Mouse (Mus musculus) forebrain, embryonic 16.5 days (tissue): ENCODE results near the gene Zfp800. TPM values are rescaled to one million over a fixed set of nuclear protein-coding genes. Genes with fewer than 3 reads are reported as not detected.
A peak's percentile ranks its signal among the peaks of the same experiment; 100 is the strongest.

Experiments
- ATAC-seq: fragments of 200-750 bp; cut with Nextera tagmentation; 2 replicates; pipeline ENCODE4 v1.8.0; 2017; ENCODE audit warnings: mild to moderate bottlenecking, moderate library complexity
- H3K27ac ChIP-seq: fragments of 300-500 bp; sonication (generic); 2 replicates; pipeline ENCODE4 v1.5.1; 2014; ENCODE audit warnings: low read length, control low read depth
- H3K27me3 ChIP-seq: fragments of 300-500 bp; sonication (generic); replicated peaks from 2 replicates; pipeline ENCODE4 v1.6.1; 2014; ENCODE audit warnings: low read length; ENCODE audit not compliant: control insufficient read depth, insufficient read depth
- H3K36me3 ChIP-seq: fragments of 300-500 bp; sonication (generic); 2 replicates; pipeline ENCODE4 v1.6.1; 2014; ENCODE audit not compliant: control insufficient read depth, insufficient read depth
- H3K4me1 ChIP-seq: fragments of 300-500 bp; sonication (generic); replicated peaks from 2 replicates; pipeline ENCODE4 v1.6.1; 2014; ENCODE audit warnings: low read length; ENCODE audit not compliant: control insufficient read depth, insufficient read depth
- H3K4me2 ChIP-seq: fragments of 300-500 bp; sonication (generic); 2 replicates; pipeline ENCODE4 v1.6.1; 2014; ENCODE audit warnings: mild to moderate bottlenecking, low read length, control low read depth
- H3K4me3 ChIP-seq: fragments of 300-500 bp; sonication (generic); replicated peaks from 2 replicates; pipeline ENCODE4 v1.5.1; 2014; ENCODE audit warnings: mild to moderate bottlenecking, low read length, control low read depth
- H3K9ac ChIP-seq: fragments of 300-500 bp; sonication (generic); replicated peaks from 2 replicates; pipeline ENCODE4 v1.6.1; 2014; ENCODE audit warnings: low read depth, low read length, control low read depth
- H3K9me3 ChIP-seq: fragments of 300-500 bp; sonication (generic); 2 replicates; pipeline ENCODE4 v1.6.1; 2016; ENCODE audit warnings: low read length; ENCODE audit not compliant: control insufficient read depth
- WGBS: fragments of 180-500 bp; shearing (Covaris S2); extraction: QIAGEN DNeasy Blood & Tissue Kit; methylation state at CpG from one replicate; pipeline ENCODE4 v1.1.7; 2014; 5-methylcytosine and 5-hydroxymethylcytosine counted together
- polyA plus RNA-seq: library from polyadenylated mRNA; unstranded; fragments of >200 nt; fragmentation: Nextera tagmentation; extraction: Ambion mirVana; gene quantifications from 2 replicates; pipeline ENCODE4 v1.2.1, GENCODE M21; 2015

The Zfp800 gene
- polyA plus RNA-seq, 1 experiment from 2014 or later = 18.4 TPM

DNA sequence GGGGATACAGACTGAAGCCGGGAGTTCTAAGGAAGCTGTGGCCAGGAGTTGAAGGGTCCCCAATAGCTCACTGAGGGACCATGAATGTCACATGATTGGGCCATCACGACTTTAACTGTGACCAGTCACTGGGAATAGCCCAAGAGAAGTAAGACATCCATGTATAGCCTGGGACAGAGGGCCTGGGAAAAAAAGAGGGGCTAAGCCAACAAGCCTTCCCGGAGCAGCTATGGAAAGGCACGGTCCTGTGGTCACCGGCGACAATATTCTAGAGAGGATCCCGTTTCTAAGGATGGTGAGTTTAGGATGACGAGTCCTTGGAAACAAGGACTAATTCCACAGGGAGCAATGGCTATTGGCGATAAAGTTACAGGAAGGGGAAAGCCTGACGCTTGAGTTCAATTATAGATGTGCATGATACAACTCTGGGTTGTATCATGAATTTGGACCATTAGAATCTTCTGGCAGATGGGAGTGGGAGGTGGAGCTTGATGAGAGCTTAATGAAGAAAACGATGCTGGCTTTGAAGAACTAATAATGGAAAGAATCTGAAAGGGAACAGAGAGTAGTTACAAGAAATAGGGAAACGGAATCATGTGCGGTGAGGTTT lies 183.0 kb downstream of the Zfp800 start:
- Histone ChIP-seq H3K4me3 (peak overlapping the region; percentile 66), H3K27me3 (no peaks in the 10 kb centered on the region), H3K27ac (peak overlapping the region; percentile 76), H3K36me3 (no peaks in the 10 kb centered on the region), H3K9ac (peak overlapping the region; percentile 83), H3K9me3 (no peaks in the 10 kb centered on the region), H3K4me1 (peaks cover 4% of the 10 kb centered on the region; the same call in 1 of the 2 replicates), H3K4me2 (peak overlapping the region; percentile 68)
- peak; percentile 43 for ATAC-seq
- WGBS = 38% methylated on average over 13 of the region's 13 CpGs

DNA sequence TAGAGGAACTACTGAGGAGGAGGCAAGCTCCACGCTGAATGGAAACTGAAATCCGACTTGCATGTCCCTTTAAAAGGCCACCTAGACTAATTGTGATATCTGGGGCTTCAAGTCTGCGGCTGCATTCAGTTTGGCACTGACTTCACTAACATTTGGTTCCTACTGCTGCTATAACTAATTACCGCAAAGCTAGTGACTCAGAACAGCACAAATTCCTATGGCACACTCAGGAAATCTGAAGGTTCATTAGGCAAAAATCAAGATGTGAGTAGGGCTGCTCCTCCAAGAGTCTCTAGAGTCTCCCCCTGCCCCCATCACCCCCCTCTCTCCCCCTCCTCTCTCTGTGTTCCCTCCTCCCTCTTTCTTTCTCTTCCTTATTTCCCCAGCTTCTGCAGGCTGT lies 194.4 kb downstream of the Zfp800 start:
- Histone ChIP-seq H3K4me1 (no peaks in the 10 kb centered on the region), H3K36me3 (no peaks in the 10 kb centered on the region), H3K4me3 (no peak overlapping the region), H3K4me2 (no peak overlapping the region), H3K27me3 (no peaks in the 10 kb centered on the region), H3K27ac (no peak overlapping the region), H3K9ac (no peak overlapping the region), H3K9me3 (no peaks in the 10 kb centered on the region)
- 30% methylated on average over 4 of the region's 4 CpGs for WGBS
- ATAC-seq = peak; percentile 67

DNA sequence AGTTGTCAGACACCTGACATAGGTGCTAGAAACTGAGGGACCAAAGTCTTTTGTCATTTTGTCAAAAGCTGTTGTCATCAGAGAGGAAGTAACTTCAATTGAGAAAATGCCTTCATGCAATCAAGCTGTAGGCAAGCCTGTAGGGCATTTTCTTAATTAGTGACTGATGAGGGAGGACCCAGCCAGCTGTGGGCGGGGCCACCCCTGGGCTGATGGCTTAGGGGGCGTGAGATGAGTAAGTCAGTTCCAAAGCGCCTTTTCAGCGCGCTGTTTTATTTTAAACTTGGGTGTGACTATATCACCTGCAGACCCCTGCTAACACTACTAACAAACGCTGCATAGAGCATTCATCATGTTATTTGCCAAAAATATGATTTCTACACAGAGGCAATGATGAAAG lies 195.0 kb downstream of the Zfp800 start:
- Histone ChIP-seq H3K9me3 (no peaks in the 10 kb centered on the region), H3K4me1 (no peaks in the 10 kb centered on the region), H3K9ac (no peak overlapping the region), H3K27ac (no peak overlapping the region), H3K4me2 (no peak overlapping the region), H3K36me3 (no peaks in the 10 kb centered on the region), H3K4me3 (no peak overlapping the region), H3K27me3 (no peaks in the 10 kb centered on the region)
- 42% methylated on average over 6 of the region's 6 CpGs for WGBS
- ATAC-seq = no peak

DNA sequence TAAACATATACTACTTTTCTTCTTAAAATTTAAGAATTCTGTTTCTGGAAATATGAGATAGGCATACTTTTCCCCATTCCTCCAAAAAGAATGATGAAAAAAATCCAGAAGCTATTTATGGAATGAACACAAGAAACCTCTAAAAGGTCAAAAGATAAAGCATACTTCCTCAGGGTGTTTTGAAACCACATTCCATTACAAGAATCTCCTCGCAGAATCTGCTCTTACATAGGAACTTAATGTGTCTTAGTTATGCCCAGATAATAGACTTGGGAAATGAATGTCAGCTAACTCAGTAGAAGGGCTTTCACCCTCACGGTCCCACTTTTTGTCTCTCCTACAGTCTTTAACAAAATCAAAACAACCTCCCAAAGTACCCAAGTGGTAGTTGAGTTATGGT lies 203.9 kb downstream of the Zfp800 start:
- H3K9ac ChIP-seq = no peak overlapping the region
- no peaks in the 10 kb centered on the region for H3K36me3 ChIP-seq
- H3K9me3 ChIP-seq = no peaks in the 10 kb centered on the region
- no peak overlapping the region for H3K4me3 ChIP-seq
- 53% methylated on average over 2 of the region's 2 CpGs for WGBS
- H3K4me2 ChIP-seq = no peak overlapping the region
- H3K27ac ChIP-seq = no peak overlapping the region
- no peaks in the 10 kb centered on the region for H3K4me1 ChIP-seq
- no peaks in the 10 kb centered on the region for H3K27me3 ChIP-seq
- no peak for ATAC-seq

DNA sequence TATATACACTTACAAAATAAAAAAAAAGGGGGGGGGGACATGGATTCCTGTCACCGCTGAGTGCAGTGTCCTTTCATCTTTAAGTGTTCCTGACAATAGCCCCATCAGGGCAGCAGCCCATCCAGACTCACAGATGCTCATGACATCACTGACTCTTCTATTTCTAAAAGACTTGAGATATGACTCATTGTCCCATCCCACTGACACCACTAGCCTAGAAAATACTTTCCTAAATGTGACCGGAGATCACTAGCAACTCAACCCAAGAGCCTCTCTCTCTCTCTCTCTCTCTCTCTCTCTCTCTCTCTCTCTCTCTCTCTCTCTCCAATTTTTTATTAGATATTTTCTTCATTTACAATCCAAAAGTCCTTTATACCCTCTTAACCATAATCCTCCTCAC lies 205.9 kb downstream of the Zfp800 start:
- no peaks in the 10 kb centered on the region for H3K36me3 ChIP-seq
- 93% methylated on average over 2 of the region's 2 CpGs for WGBS
- ATAC-seq = no peak
- H3K4me3 ChIP-seq = no peak overlapping the region
- no peak overlapping the region for H3K27ac ChIP-seq
- no peaks in the 10 kb centered on the region for H3K4me1 ChIP-seq
- H3K9ac ChIP-seq = no peak overlapping the region
- H3K4me2 ChIP-seq = no peak overlapping the region
- H3K27me3 ChIP-seq = no peaks in the 10 kb centered on the region
- H3K9me3 ChIP-seq = no peaks in the 10 kb centered on the region

Other genes starting within 250 kb of the Zfp800 start
- gene Arf5, start 25.6 kb upstream of the Zfp800 start, polyA plus RNA-seq = 389 and 423 TPM in 2 replicates
- gene Fscn3, start 29.8 kb upstream of the Zfp800 start, polyA plus RNA-seq = not detected in 2 replicates
- 17.1 and 17.2 TPM in 2 replicates for gene Gcc1, start 30.4 kb upstream of the Zfp800 start, polyA plus RNA-seq
- 0.48 TPM in 1 of 2 replicates, not detected in the other for gene Pax4, start 51.3 kb upstream of the Zfp800 start, polyA plus RNA-seq
- gene Snd1, start 77.1 kb upstream of the Zfp800 start, polyA plus RNA-seq = 81.0 and 86.1 TPM in 2 replicates